17 mouse cellular contexts compared by ENCODE assay signal in genomic region chr3:89948655-89949054, GRCm38 (mm10). TPM values are rescaled to one million over a fixed set of nuclear protein-coding genes. Genes with fewer than 3 reads are reported as not detected.
A peak's percentile ranks its signal among the peaks of the same experiment; 100 is the strongest.
DNase-seq lines count a peak whose midpoint lies in the region; ATAC-seq lines count a peak whose summit lies in the region.
"Had no signal": no experiment of that assay in that cellular context is flagged by ENCODE, and none has a peak within 500 bp of the region (broad histone marks: within the 10 kb centered on the region; RNA-seq: fewer than 3 reads in every experiment).

No protein-coding gene starts in this region.

- no peak overlapping the region for H3K4me2 ChIP-seq in forebrain, embryonic 16.5 days (ENCODE audit: low read length)
- H3K4me2 ChIP-seq: embryonic facial prominence, embryonic 15.5 days; heart, embryonic 13.5 days; liver, embryonic 13.5 days had no signal

- H3K9me3 ChIP-seq in forebrain, embryonic 16.5 days (ENCODE audit: control insufficient read depth, low read length): no peaks in the 10 kb centered on the region
- H3K9me3 ChIP-seq in forebrain, embryonic 10.5 days: no peaks in the 10 kb centered on the region
- H3K9me3 ChIP-seq: embryonic facial prominence, embryonic 15.5 days; heart, embryonic 13.5 days; liver, embryonic 13.5 days had no signal

- peaks cover 84% of the 10 kb centered on the region for H3K36me3 ChIP-seq in forebrain, embryonic 16.5 days (ENCODE audit: control insufficient read depth, insufficient read depth)
- peaks cover 100% of the 10 kb centered on the region for H3K36me3 ChIP-seq in forebrain, embryonic 10.5 days (replicated peaks)

- no peak overlapping the region for H3K27ac ChIP-seq in forebrain, embryonic 16.5 days (ENCODE audit: low read length)
- H3K27ac ChIP-seq in forebrain, embryonic 10.5 days: no peak overlapping the region
- H3K27ac ChIP-seq: embryonic facial prominence, embryonic 15.5 days; heart, embryonic 13.5 days; liver, embryonic 13.5 days; macrophage had no signal

- ATAC-seq in forebrain, embryonic 16.5 days: 0 out of 2 replicates have a peak, but pooled peaks have one; percentile 31
- ATAC-seq: activated CD4-positive, CD25-positive, alpha-beta regulatory T cell, adult 4 months had no signal

- H3K4me1 ChIP-seq in forebrain, embryonic 16.5 days (replicated peaks; ENCODE audit: control insufficient read depth, insufficient read depth, low read length): no peaks in the 10 kb centered on the region
- H3K4me1 ChIP-seq in forebrain, embryonic 10.5 days: no peaks in the 10 kb centered on the region
- H3K4me1 ChIP-seq: embryonic facial prominence, embryonic 15.5 days; liver, embryonic 13.5 days had no signal

- WGBS in forebrain, embryonic 16.5 days: 64% methylated on average over 6 of the region's 6 CpGs
- 96% methylated on average over 6 of the region's 6 CpGs for WGBS in forebrain, embryonic 10.5 days

- H3K9ac ChIP-seq in forebrain, embryonic 16.5 days (replicated peaks; ENCODE audit: low read depth, low read length): no peak overlapping the region
- H3K9ac ChIP-seq: embryonic facial prominence, embryonic 15.5 days; heart, embryonic 13.5 days; liver, embryonic 13.5 days had no signal

- H3K4me3 ChIP-seq in forebrain, embryonic 16.5 days (replicated peaks; ENCODE audit: low read length): no peak overlapping the region
- no peak overlapping the region for H3K4me3 ChIP-seq in forebrain, embryonic 10.5 days
- H3K4me3 ChIP-seq: embryonic facial prominence, embryonic 15.5 days; heart, embryonic 13.5 days; liver, embryonic 13.5 days had no signal

- H3K27me3 ChIP-seq in forebrain, embryonic 16.5 days (replicated peaks; ENCODE audit: control insufficient read depth, insufficient read depth, low read length): no peaks in the 10 kb centered on the region
- no peaks in the 10 kb centered on the region for H3K27me3 ChIP-seq in forebrain, embryonic 10.5 days (ENCODE audit: poor library complexity, severe bottlenecking)
- H3K27me3 ChIP-seq: embryonic facial prominence, embryonic 15.5 days; heart, embryonic 13.5 days; liver, embryonic 13.5 days had no signal

- no peak for DNase-seq in forebrain, embryonic 10.5 days (ENCODE audit: extremely low spot score, low spot score)
- DNase-seq in brain, adult 2 months (ENCODE audit: low read depth, low spot score): peak; percentile 82
- peak; percentile 70 to 86 for DNase-seq in frontal cortex, adult 2 months (ENCODE audit: extremely low spot score in 1 of 2, low spot score in 1 of 2)
- DNase-seq in right cerebral cortex, adult 2 months (ENCODE audit: low spot score in 2 of 2): peak; percentile 78 to 86
- no peak for DNase-seq in thymus, postnatal 10 days (ENCODE audit: low spot score in 2 of 2)
- DNase-seq in lung, adult 18-20 months: no peak
- no peak for DNase-seq in embryo, embryonic 9.5 days (ENCODE audit: extremely low spot score)
- DNase-seq: B cell, adult 2 months; kidney, postnatal 10 days; layer of hippocampus, postnatal 36 days; liver, embryonic 13.5 days; thymus, postnatal 4 days had no signal

RNA-seq across cellular contexts. Expression of gene Atp8b2, which starts 14.7 kb away (rescaled TPM):
- polyA plus RNA-seq in forebrain, embryonic 16.5 days (2015; fragmentation: Nextera tagmentation; extraction: Ambion mirVana): 11.0 and 14.1 TPM in 2 replicates
- 11.2 and 14.4 TPM in 2 replicates for polyA plus RNA-seq in forebrain, embryonic 10.5 days (2016; fragmentation: Nextera tagmentation; extraction: Ambion mirVana)
- polyA plus RNA-seq in frontal cortex, adult 2 months (2012; rRNA removed): 104 and 105 TPM in 2 replicates

RNA-seq across cellular contexts. Expression of gene Il6ra, which starts 35.7 kb away (rescaled TPM):
- 0.54 and 0.88 TPM in 2 replicates for polyA plus RNA-seq in forebrain, embryonic 16.5 days (2015; fragmentation: Nextera tagmentation; extraction: Ambion mirVana)
- 0.35 and 0.50 TPM in 2 replicates for polyA plus RNA-seq in forebrain, embryonic 10.5 days (2016; fragmentation: Nextera tagmentation; extraction: Ambion mirVana)
- polyA plus RNA-seq in frontal cortex, adult 2 months (2012; rRNA removed): 1.7 and 2.3 TPM in 2 replicates

RNA-seq across cellular contexts. Expression of gene Hax1, which starts 49.9 kb away (rescaled TPM):
- 134 and 145 TPM in 2 replicates for polyA plus RNA-seq in forebrain, embryonic 16.5 days (2015; fragmentation: Nextera tagmentation; extraction: Ambion mirVana)
- polyA plus RNA-seq in forebrain, embryonic 10.5 days (2016; fragmentation: Nextera tagmentation; extraction: Ambion mirVana): 175 and 194 TPM in 2 replicates
- polyA plus RNA-seq in frontal cortex, adult 2 months (2012; rRNA removed): 88.0 and 96.1 TPM in 2 replicates

Comparison
In these comparisons a context has a peak if more than half of its experiments do, and no peak if none do; other contexts are left out.
1. DNase-seq: peak in brain, adult 2 months (single experiment), frontal cortex, adult 2 months (2 of 2) and right cerebral cortex, adult 2 months (2 of 2); none in forebrain, embryonic 10.5 days (single experiment), thymus, postnatal 10 days (0 of 2), lung, adult 18-20 months (0 of 2) and embryo, embryonic 9.5 days (single experiment).